Mouse (Mus musculus): ENCODE measurements around the gene Mybpc1.

DNA sequence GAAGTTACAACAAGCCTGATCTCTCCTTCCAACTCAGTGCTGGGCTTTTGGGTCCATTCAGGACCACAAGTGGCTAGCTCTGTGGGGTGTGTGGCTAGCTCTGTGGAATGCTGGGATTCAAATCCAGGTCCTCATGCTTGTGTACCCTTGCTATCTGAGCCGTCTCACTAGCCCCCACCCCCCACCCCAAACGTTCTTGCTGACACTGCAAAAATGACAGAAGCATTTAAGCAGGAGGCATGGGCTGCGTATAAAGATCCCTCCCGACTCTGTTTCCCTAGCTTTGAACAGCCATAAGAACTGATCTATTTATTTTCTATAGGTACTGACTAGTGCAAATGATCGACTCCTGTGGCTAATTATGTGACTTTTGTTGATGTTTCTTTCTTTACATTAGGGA is 74.3 kb downstream of the Mybpc1 start:
- TF ChIP-seq CTCF (IDR thresholded peaks at IDR 0.05; ENCODE audit: control insufficient read depth, insufficient read depth, insufficient read length): no peak
- TF ChIP-seq USF1 (IDR thresholded peaks at IDR 0.05; ENCODE audit: low read depth): no peak
- TF ChIP-seq MYOG (IDR thresholded peaks at IDR 0.05; ENCODE audit: control insufficient read depth, extremely low read depth, insufficient read length): no peak
- no peak for TF ChIP-seq FOSL1 (IDR thresholded peaks at IDR 0.05; ENCODE audit: insufficient read depth, low read length, poor library complexity, severe bottlenecking)
- no peak for TF ChIP-seq MYOD1 (IDR thresholded peaks at IDR 0.05; ENCODE audit: control insufficient read depth, insufficient read length, low read depth)
- TF ChIP-seq MAX (IDR thresholded peaks at IDR 0.05): no peak

Data from C2C12 (cell line).